Mouse (Mus musculus) 3T3-L1 (cell line): ENCODE measurements around the gene Itpripl2.
A peak's percentile ranks its signal among the peaks of the same experiment; 100 is the strongest.

ENCODE experiments used
- DNase-seq: peaks from one replicate; pipeline ENCODE4 v3.0.0-alpha.2; 2015; ENCODE audit warnings: low read depth, low spot score

Itpripl2 gene

GRCm38 (mm10) chr7:118491431-118492147 is at the start of gene Itpripl2:
Gene Itpripl2 (minus strand): TSS chr7:118491975.
- DNase-seq = peak; percentile 77

- no peak for DNase-seq
Measured at GRCm38 (mm10) chr7:118535076-118535475, 43.3 kb upstream of the Itpripl2 start.

- DNase-seq = no peak
Measured at GRCm38 (mm10) chr7:118534326-118534725, 42.6 kb upstream of the Itpripl2 start.

- peak; percentile 97 for DNase-seq
Measured at GRCm38 (mm10) chr7:118533178-118533578, 41.4 kb upstream of the Itpripl2 start, which contains the start of gene Coq7. Gene Coq7 (minus strand): TSS chr7:118533356.

GRCm38 (mm10) chr7:118532519-118533177 is 40.9 kb upstream of the Itpripl2 start:
- DNase-seq = peak; percentile 95

GRCm38 (mm10) chr7:118526967-118527366 is 35.2 kb upstream of the Itpripl2 start:
- DNase-seq = peak; percentile 44

- DNase-seq = no peak
Measured at GRCm38 (mm10) chr7:118522077-118522476, 30.3 kb upstream of the Itpripl2 start.

- DNase-seq = no peak
Measured at GRCm38 (mm10) chr7:118519661-118520060, 27.9 kb upstream of the Itpripl2 start.

GRCm38 (mm10) chr7:118518687-118519086 is 26.9 kb upstream of the Itpripl2 start:
- peak; percentile 66 for DNase-seq

- DNase-seq = peak; percentile 70
Measured at GRCm38 (mm10) chr7:118517819-118518218, 26.0 kb upstream of the Itpripl2 start.

- DNase-seq = peak; percentile 77
Measured at GRCm38 (mm10) chr7:118508556-118508955, 16.8 kb upstream of the Itpripl2 start.

GRCm38 (mm10) chr7:118503844-118504243 is 12.1 kb upstream of the Itpripl2 start:
- DNase-seq = peak; percentile 45

- DNase-seq = no peak
Measured at GRCm38 (mm10) chr7:118502333-118502732, 10.6 kb upstream of the Itpripl2 start.

GRCm38 (mm10) chr7:118499784-118500435 is 8.1 kb upstream of the Itpripl2 start:
- DNase-seq = no peak

GRCm38 (mm10) chr7:118498984-118499783 is 7.4 kb upstream of the Itpripl2 start:
- DNase-seq = no peak

- peak; percentile 43 for DNase-seq
Measured at GRCm38 (mm10) chr7:118494892-118495579, 3.3 kb upstream of the Itpripl2 start.

GRCm38 (mm10) chr7:118493892-118494291 is 2.1 kb upstream of the Itpripl2 start:
- DNase-seq = peak; percentile 71

- DNase-seq = peak; percentile 51
Measured at GRCm38 (mm10) chr7:118490666-118491430, 927 bp downstream of the Itpripl2 start.

- DNase-seq = peak; percentile 39
Measured at GRCm38 (mm10) chr7:118489706-118490665, 1.8 kb downstream of the Itpripl2 start.
